ENCODE assay signal across 8 mouse cellular contexts in genomic region chr7:93095511-93095910, GRCm38 (mm10). TPM values are rescaled to one million over a fixed set of nuclear protein-coding genes. Genes with fewer than 3 reads are reported as not detected.
A peak's percentile ranks its signal among the peaks of the same experiment; 100 is the strongest.
DNase-seq lines count a peak whose midpoint lies in the region; ATAC-seq and TF ChIP-seq lines count a peak whose summit lies in the region.

No protein-coding gene starts in this region.

- ATAC-seq in granulocyte monocyte progenitor cell, adult 5-6 weeks (replicated peaks; ENCODE audit: poor library complexity, severe bottlenecking), result peak; percentile 63
- peak; percentile 50; the same call in 1 of the 2 replicates for ATAC-seq in limb, embryonic 15.5 days (ENCODE audit: insufficient number of reproducible peaks, low FRiP score, low TSS enrichment, low read depth)
- peak; percentile 70 for ATAC-seq in neural tube, embryonic 12.5 days (ENCODE audit: low FRiP score, low read depth)

- TF ChIP-seq POLR2A in kidney, adult 2 months (IDR thresholded peaks at IDR 0.05; ENCODE audit: low read depth, low read length), result no peak

- TF ChIP-seq CTCF in kidney, adult 2 months (conservative IDR thresholded peaks at IDR 0.05; ENCODE audit: insufficient read depth, insufficient read length, low read depth, low read length), result peak; percentile 47; the same call in 1 of the 2 replicates

- no peak overlapping the region for H3K4me3 ChIP-seq in kidney, adult 2 months (ENCODE audit: insufficient read depth, low read depth, low read length)
- no peak overlapping the region for H3K4me3 ChIP-seq in limb, embryonic 15.5 days
- H3K4me3 ChIP-seq in neural tube, embryonic 12.5 days, result peak overlapping the region; percentile 7; the same call in 1 of the 2 replicates

- H3K4me1 ChIP-seq in kidney, adult 2 months (ENCODE audit: control insufficient read depth, insufficient read depth, low read length), result no peaks in the 10 kb centered on the region
- H3K4me1 ChIP-seq in limb, embryonic 15.5 days, result peaks cover 21% of the 10 kb centered on the region
- peaks cover 14% of the 10 kb centered on the region for H3K4me1 ChIP-seq in neural tube, embryonic 12.5 days

- H3K27me3 ChIP-seq in kidney, adult 2 months (replicated peaks; ENCODE audit: control insufficient read depth, insufficient read depth, low read length), result no peaks in the 10 kb centered on the region
- H3K27me3 ChIP-seq in limb, embryonic 15.5 days, result no peaks in the 10 kb centered on the region; the same call in 1 of the 2 replicates
- no peaks in the 10 kb centered on the region for H3K27me3 ChIP-seq in neural tube, embryonic 12.5 days (replicated peaks)

- H3K9ac ChIP-seq in limb, embryonic 15.5 days, result no peak overlapping the region
- no peak overlapping the region for H3K9ac ChIP-seq in neural tube, embryonic 12.5 days

- H3K27ac ChIP-seq in kidney, adult 2 months (ENCODE audit: insufficient read depth, low read depth, low read length), result no peak overlapping the region
- H3K27ac ChIP-seq in limb, embryonic 15.5 days, result no peak overlapping the region
- H3K27ac ChIP-seq in neural tube, embryonic 12.5 days, result no peak overlapping the region

- peak overlapping the region; percentile 38 for H3K4me2 ChIP-seq in limb, embryonic 15.5 days
- peak overlapping the region; percentile 52 for H3K4me2 ChIP-seq in neural tube, embryonic 12.5 days (replicated peaks)

- WGBS in kidney, adult 2 months, result 9% methylated on average over 8 of the region's 8 CpGs
- WGBS in limb, embryonic 15.5 days, result 5% methylated on average over 8 of the region's 8 CpGs
- 3% methylated on average over 8 of the region's 8 CpGs for WGBS in neural tube, embryonic 12.5 days

- DNase-seq in gastrocnemius, postnatal 14 days, result peak; percentile 13
- DNase-seq in gastrocnemius, adult 18-20 months (ENCODE audit: low spot score), result no peak
- DNase-seq in cerebellum, postnatal 10 days, result peak; percentile 81 to 83
- peak; percentile 26 for DNase-seq in kidney, adult 2 months
- no peak for DNase-seq in thymus, postnatal 10 days (ENCODE audit: low spot score in 2 of 2)

- intact Hi-C loops in gastrocnemius, postnatal 14 days (cut with DNase I; ENCODE audit: low total_unique reads), result loop anchor here (10.0 kb wide), 2 partner anchors 131 to 201 kb away; no protein-coding TSS in a partner anchor

- H3K9me3 ChIP-seq in limb, embryonic 15.5 days, result no peaks in the 10 kb centered on the region
- H3K9me3 ChIP-seq in neural tube, embryonic 12.5 days, result no peaks in the 10 kb centered on the region

- H3K36me3 ChIP-seq in kidney, adult 2 months (ENCODE audit: control insufficient read depth, insufficient read depth, low read length), result no peaks in the 10 kb centered on the region
- H3K36me3 ChIP-seq in limb, embryonic 15.5 days, result no peaks in the 10 kb centered on the region
- H3K36me3 ChIP-seq in neural tube, embryonic 12.5 days, result no peaks in the 10 kb centered on the region

RNA-seq across cellular contexts. Expression of gene Fam181b, which starts 15.8 kb away (rescaled TPM):
- total RNA-seq in gastrocnemius, postnatal 14 days (2021), result 1 to 10 TPM; 2.1 to 3.0 TPM
- under 1 TPM; 0.48 to 0.90 TPM for total RNA-seq in gastrocnemius, adult 18-20 months (2021)
- not detected in 2 replicates for total RNA-seq in granulocyte monocyte progenitor cell, adult 5-6 weeks (2014; fragmentation: Nextera tagmentation)
- total RNA-seq in granulocyte monocyte progenitor cell, adult 5-6 weeks (2017), result not detected in 2 replicates
- polyA plus RNA-seq in kidney, adult 2 months (2012; rRNA removed), result 0.63 and 1.4 TPM in 2 replicates
- polyA plus RNA-seq in limb, embryonic 15.5 days (2015; fragmentation: Nextera tagmentation; extraction: Ambion mirVana), result 9.3 and 10.8 TPM in 2 replicates
- polyA plus RNA-seq in neural tube, embryonic 12.5 days (2016; fragmentation: Nextera tagmentation; extraction: Ambion mirVana), result 76.3 and 79.6 TPM in 2 replicates

Comparison
In these comparisons a context has a peak if more than half of its experiments do, and no peak if none do; other contexts are left out.
1. DNase-seq: peak in gastrocnemius, postnatal 14 days (single experiment), cerebellum, postnatal 10 days (2 of 2) and kidney, adult 2 months (single experiment); none in gastrocnemius, adult 18-20 months (single experiment) and thymus, postnatal 10 days (0 of 2).
2. Peak in every context shown above with its lines, with median percentiles within 50 percentile points of each other: ATAC-seq.